Mouse (Mus musculus) lung, embryonic 15.5 days (tissue): ENCODE data around the gene Olfr66. TPM values are rescaled to one million over a fixed set of nuclear protein-coding genes. Genes with fewer than 3 reads are reported as not detected.
A peak's percentile ranks its signal among the peaks of the same experiment; 100 is the strongest.

ENCODE experiments used
- ATAC-seq: fragments of 200-750 bp; cut with Nextera tagmentation; 2 replicates; pipeline ENCODE4 v1.8.0; 2017; ENCODE audit warnings: moderate number of reproducible peaks, borderline replicate concordance; ENCODE audit not compliant: low FRiP score, low TSS enrichment; ENCODE audit errors: extremely low read depth
- H3K27ac ChIP-seq: fragments of 300-500 bp; sonication (generic); 2 replicates; pipeline ENCODE4 v1.5.1; 2015; ENCODE audit warnings: moderate library complexity, mild to moderate bottlenecking, inconsistent platforms
- H3K27me3 ChIP-seq: fragments of 300-500 bp; sonication (generic); 2 replicates; pipeline ENCODE4 v1.6.1; 2015; ENCODE audit warnings: inconsistent platforms
- H3K36me3 ChIP-seq: fragments of 300-500 bp; sonication (generic); 2 replicates; pipeline ENCODE4 v1.6.1; 2015; ENCODE audit warnings: inconsistent platforms
- H3K4me1 ChIP-seq: fragments of 300-500 bp; sonication (generic); 2 replicates; pipeline ENCODE4 v1.6.1; 2015; ENCODE audit warnings: inconsistent platforms
- H3K4me2 ChIP-seq: fragments of 300-500 bp; sonication (generic); 2 replicates; pipeline ENCODE4 v1.6.1; 2015; ENCODE audit warnings: inconsistent platforms, mild to moderate bottlenecking, moderate library complexity
- H3K4me3 ChIP-seq: fragments of 300-500 bp; sonication (generic); 2 replicates; pipeline ENCODE4 v1.5.1; 2015; ENCODE audit warnings: mild to moderate bottlenecking, inconsistent platforms
- H3K9ac ChIP-seq: fragments of 300-500 bp; sonication (generic); 2 replicates; pipeline ENCODE4 v1.6.1; 2015; ENCODE audit warnings: inconsistent platforms
- H3K9me3 ChIP-seq: fragments of 300-500 bp; sonication (generic); 2 replicates; pipeline ENCODE4 v1.6.1; 2016; ENCODE audit warnings: inconsistent platforms
- WGBS: fragments of 180-500 bp; shearing (Covaris S2); methylation state at CpG from one replicate; pipeline ENCODE4 v1.1.7; 2015; 5-methylcytosine and 5-hydroxymethylcytosine counted together
- polyA plus RNA-seq: library from polyadenylated mRNA; unstranded; fragments of >200 nt; fragmentation: Nextera tagmentation; extraction: Ambion mirVana; gene quantifications from 2 replicates; pipeline ENCODE4 v1.2.1, GENCODE M21; 2015

Gene Olfr66
- polyA plus RNA-seq, 1 experiment from 2014 or later, result not detected

DNA sequence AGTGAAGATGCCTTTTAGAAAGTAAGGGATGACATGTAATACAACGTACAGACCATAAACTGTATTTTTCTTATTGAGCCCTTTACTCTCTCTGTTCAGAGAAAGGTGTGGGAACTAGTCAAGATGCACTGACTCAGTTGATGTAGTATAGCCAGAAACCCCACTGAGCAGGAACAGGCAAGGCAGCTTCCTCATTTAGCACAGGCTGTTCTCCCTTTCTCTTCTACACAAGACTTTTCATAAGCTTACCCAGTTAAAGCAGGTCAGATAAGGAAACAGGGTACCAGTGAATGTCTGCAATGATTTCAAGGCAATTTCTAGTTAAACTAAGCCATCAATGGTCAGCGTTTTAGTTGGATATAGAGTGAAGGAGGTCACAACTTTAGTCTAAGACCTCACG, 24.5 kb downstream of the Olfr66 start:
- no peaks in the 10 kb centered on the region for H3K27me3 ChIP-seq
- 76% methylated on average over 3 of the region's 3 CpGs for WGBS

DNA sequence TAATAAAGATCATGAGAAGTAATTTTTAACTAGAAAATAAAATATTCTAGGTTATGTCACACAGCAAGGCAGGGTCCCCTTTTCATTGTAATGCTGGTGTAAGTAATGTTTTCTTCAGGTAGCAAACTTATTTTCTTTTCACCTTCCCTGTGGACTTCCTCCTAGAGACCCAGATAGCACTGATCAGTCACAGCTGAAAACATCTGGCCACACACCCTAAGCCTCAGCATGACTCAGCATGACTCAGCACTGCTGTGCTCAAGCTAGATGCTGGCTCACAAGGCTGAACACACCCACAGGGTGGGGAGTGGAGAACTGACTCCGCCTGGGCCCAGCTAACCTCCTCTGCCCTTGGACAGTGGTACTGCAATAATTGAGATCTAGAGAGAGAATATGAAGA, 25.2 kb downstream of the Olfr66 start:
- H3K36me3 ChIP-seq, result no peaks in the 10 kb centered on the region
- no peaks in the 10 kb centered on the region for H3K27me3 ChIP-seq
- ATAC-seq, result peak; percentile 81
- WGBS, result 53% methylated on average over 1 of the region's 1 CpGs
- H3K9me3 ChIP-seq, result no peaks in the 10 kb centered on the region
- no peak overlapping the region for H3K9ac ChIP-seq
- no peak overlapping the region for H3K4me3 ChIP-seq
- H3K27ac ChIP-seq, result no peak overlapping the region
- no peak overlapping the region for H3K4me2 ChIP-seq
- no peaks in the 10 kb centered on the region for H3K4me1 ChIP-seq

More for the DNA sequence above, 24.5 kb downstream of the Olfr66 start:
- H3K36me3 ChIP-seq, result no peaks in the 10 kb centered on the region
- H3K4me1 ChIP-seq, result no peaks in the 10 kb centered on the region
- H3K27ac ChIP-seq, result no peak overlapping the region
- no peak overlapping the region for H3K9ac ChIP-seq
- ATAC-seq, result no peak
- no peaks in the 10 kb centered on the region for H3K9me3 ChIP-seq
- no peak overlapping the region for H3K4me3 ChIP-seq
- no peak overlapping the region for H3K4me2 ChIP-seq

DNA sequence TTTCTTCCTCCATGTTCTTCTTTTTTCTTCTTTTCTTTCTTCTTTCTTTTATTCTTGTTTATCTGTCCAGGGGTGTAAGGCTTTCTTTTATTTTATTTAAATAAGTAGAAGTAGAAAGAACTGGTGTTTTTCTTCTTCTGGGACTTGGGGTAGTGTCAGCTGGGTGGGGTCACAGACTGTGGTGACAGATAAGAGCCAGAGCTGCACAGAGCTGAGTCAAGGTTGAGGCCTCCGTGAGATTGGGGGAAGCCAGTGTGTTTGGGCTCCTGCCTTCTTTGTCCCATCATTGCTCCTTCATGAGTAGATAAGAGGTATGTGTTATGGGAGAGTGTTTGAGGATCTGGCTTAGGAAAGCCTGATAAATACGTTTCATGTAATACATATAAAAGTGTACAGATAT, 27.0 kb downstream of the Olfr66 start:
- peak; percentile 70; the same call in 1 of the 2 replicates for ATAC-seq
- no peak overlapping the region for H3K9ac ChIP-seq
- H3K27me3 ChIP-seq, result no peaks in the 10 kb centered on the region
- H3K9me3 ChIP-seq, result no peaks in the 10 kb centered on the region
- H3K27ac ChIP-seq, result no peak overlapping the region
- H3K4me3 ChIP-seq, result no peak overlapping the region
- no peaks in the 10 kb centered on the region for H3K36me3 ChIP-seq
- 40% methylated on average over 2 of the region's 2 CpGs for WGBS
- H3K4me2 ChIP-seq, result no peak overlapping the region
- H3K4me1 ChIP-seq, result no peaks in the 10 kb centered on the region

DNA sequence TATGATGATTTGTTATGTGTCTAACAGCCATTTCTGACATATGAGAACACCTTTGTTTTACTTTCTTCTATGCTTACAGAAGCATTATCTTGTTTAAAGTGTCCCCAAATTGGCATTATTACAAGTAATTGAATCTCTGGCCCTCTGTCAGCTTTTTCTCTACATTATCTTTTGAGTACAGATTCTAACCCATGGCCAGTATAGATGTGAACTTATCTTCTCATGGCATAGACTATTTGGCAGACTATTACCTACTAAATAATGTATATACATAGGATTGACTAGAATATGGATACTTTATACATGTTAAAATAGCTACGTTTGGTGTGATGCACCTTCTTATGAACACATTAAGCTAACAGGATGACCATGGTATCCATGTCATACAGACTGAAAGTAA, 31.4 kb downstream of the Olfr66 start:
- H3K27me3 ChIP-seq, result no peaks in the 10 kb centered on the region
- WGBS, result 45% methylated on average over 1 of the region's 1 CpGs
- no peak for ATAC-seq
- no peaks in the 10 kb centered on the region for H3K4me1 ChIP-seq
- H3K36me3 ChIP-seq, result no peaks in the 10 kb centered on the region
- H3K9me3 ChIP-seq, result no peaks in the 10 kb centered on the region
- no peak overlapping the region for H3K4me2 ChIP-seq
- no peak overlapping the region for H3K27ac ChIP-seq
- no peak overlapping the region for H3K9ac ChIP-seq
- H3K4me3 ChIP-seq, result no peak overlapping the region

DNA sequence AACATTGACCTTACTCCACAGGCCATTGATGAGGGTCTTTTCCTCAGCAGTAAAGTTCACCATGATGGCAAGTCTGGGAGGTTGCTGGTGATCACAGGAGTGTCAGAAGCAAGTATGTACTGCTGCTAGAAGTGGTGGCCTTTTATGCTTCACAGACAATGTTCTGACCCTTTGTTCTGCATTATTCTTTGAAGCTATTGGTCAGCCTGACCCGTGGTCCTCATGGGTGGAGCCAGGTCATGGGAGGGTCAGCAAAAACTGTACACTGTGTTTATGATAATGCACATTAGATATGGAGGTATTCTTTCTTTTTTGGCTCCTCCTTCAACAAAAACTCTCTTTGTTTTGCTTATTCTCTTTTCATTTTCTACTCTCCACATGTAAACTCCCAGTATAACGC, 33.0 kb downstream of the Olfr66 start, which contains the start of gene Hbb-y:
Gene Hbb-y, minus strand, starts transcription at position 127 of the 400 bp plus-strand sequence.
- Histone ChIP-seq H3K36me3 (no peaks in the 10 kb centered on the region), H3K27me3 (no peaks in the 10 kb centered on the region), H3K27ac (no peak within 1 kb of the TSS), H3K4me3 (no peak within 1 kb of the TSS), H3K9me3 (no peaks in the 10 kb centered on the region), H3K4me1 (no peaks in the 10 kb centered on the region), H3K4me2 (no peak within 1 kb of the TSS), H3K9ac (no peak within 1 kb of the TSS)
- 61% methylated on average over 2 of the region's 2 CpGs for WGBS
- no peak for ATAC-seq

DNA sequence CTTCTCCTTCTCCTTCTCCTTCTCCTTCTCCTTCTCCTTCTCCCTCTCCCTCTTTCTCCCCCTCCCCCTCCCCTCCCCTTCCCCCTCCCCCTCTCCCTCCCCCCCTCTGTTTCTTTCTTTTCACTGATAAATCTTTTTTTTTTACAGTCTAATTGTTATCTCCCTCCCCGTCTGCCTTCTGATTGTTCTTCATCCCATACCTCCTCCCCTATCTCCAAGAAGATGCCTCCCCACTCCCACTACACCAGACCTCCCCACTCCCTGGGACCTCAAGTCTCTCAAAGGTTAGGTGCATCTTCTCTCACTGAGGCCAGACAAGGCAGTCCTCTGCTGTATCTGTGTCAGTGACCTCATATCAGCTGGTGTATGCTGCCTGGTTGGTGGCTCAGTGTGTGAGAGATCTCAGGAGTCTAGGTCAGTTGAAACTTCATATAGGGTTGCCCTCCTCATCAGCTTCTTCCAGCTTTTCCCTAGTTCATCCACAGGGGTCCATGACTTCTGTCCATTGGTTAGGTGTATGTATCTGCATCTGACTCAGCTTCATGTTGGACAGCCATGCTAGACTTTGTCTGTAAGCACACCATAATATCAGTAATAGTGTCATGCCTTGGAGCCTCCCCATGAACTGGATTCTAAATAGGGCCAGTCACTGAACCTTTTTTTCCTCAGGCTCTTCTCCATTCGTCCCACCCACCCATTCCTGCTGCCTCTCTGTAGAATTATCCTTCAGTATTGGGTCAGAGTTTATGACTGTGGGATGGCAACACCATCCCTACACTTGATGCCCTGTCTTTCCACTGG, 41.3 kb downstream of the Olfr66 start:
- H3K9me3 ChIP-seq, result no peaks in the 10 kb centered on the region
- H3K4me1 ChIP-seq, result no peaks in the 10 kb centered on the region
- no peak for ATAC-seq
- no peaks in the 10 kb centered on the region for H3K27me3 ChIP-seq
- no peak overlapping the region for H3K9ac ChIP-seq
- H3K4me3 ChIP-seq, result no peak overlapping the region
- H3K36me3 ChIP-seq, result no peaks in the 10 kb centered on the region
- no peak overlapping the region for H3K27ac ChIP-seq
- no peak overlapping the region for H3K4me2 ChIP-seq
- 42% methylated on average over 2 of the region's 2 CpGs for WGBS

DNA sequence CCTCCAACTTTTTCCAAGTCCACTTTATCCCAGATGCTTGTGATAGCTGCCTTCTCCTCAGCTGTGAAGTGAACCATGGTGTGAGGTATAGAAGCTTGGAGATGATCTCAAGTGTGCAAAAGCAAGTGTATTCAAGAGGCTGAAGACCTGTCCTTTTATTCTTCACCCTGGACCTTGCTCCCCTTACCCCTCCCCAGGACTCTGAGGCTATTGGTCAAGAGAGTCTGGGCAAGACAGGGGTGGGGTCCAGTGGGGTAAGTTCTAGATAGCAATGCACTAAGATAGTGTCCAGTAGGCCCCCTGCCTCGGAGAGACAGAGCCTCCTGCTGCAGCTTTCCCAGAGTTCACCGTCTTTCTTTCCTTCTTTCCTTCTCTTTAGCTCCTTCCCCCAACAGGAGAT, 43.0 kb downstream of the Olfr66 start, which contains the start of gene Hbb-bh1:
Gene Hbb-bh1, minus strand, starts transcription at position 131 of the 400 bp plus-strand sequence.
- Histone ChIP-seq H3K36me3 (no peaks in the 10 kb centered on the region), H3K9me3 (no peaks in the 10 kb centered on the region), H3K4me3 (no peak within 1 kb of the TSS), H3K4me1 (no peaks in the 10 kb centered on the region), H3K4me2 (no peak within 1 kb of the TSS), H3K27ac (no peak within 1 kb of the TSS), H3K9ac (no peak within 1 kb of the TSS), H3K27me3 (no peaks in the 10 kb centered on the region)
- WGBS, result 75% methylated on average over 2 of the region's 2 CpGs
- no peak for ATAC-seq

DNA sequence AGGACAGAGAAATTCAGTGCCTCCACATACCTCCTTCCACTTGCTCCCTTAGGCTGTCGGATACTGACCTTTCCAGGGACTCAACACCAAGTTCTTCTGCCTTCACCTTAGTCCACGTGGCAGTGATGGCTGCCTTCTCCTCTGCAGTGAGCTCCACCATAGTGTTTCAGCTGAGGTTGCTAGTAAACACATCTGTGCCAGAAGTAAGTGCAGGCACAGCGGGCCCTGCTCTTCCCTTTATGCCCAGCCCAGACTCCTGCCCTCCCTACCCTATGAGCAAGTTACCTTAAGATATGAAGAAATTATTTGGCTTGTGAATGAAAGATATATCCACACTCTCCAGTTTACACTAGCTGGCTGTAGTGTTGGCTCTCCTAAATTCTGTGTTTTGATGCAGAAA, 45.8 kb downstream of the Olfr66 start, which contains the start of gene Hbb-bh2:
Gene Hbb-bh2, minus strand, starts transcription at position 253 of the 400 bp plus-strand sequence.
- H3K4me1 ChIP-seq, result no peaks in the 10 kb centered on the region
- H3K27me3 ChIP-seq, result no peaks in the 10 kb centered on the region
- no peaks in the 10 kb centered on the region for H3K36me3 ChIP-seq
- WGBS, result 65% methylated on average over 3 of the region's 3 CpGs
- H3K9me3 ChIP-seq, result no peaks in the 10 kb centered on the region
- no peak within 1 kb of the TSS for H3K4me3 ChIP-seq
- ATAC-seq, result no peak
- no peak within 1 kb of the TSS for H3K9ac ChIP-seq
- H3K4me2 ChIP-seq, result no peak within 1 kb of the TSS
- no peak within 1 kb of the TSS for H3K27ac ChIP-seq

Other genes with a start within 250 kb of the Olfr66 start
- not detected in 2 replicates for gene Olfr622, start 243.6 kb downstream of the Olfr66 start, polyA plus RNA-seq
- not detected in 2 replicates for gene Olfr623, start 222.6 kb downstream of the Olfr66 start, polyA plus RNA-seq
- gene Olfr624, start 215.1 kb downstream of the Olfr66 start, polyA plus RNA-seq, result 0.04 TPM in 1 of 2 replicates, not detected in the other
- gene Olfr625-ps1, start 203.5 kb downstream of the Olfr66 start, polyA plus RNA-seq, result not detected in 2 replicates
- not detected in 2 replicates for gene Olfr243, start 171.6 kb downstream of the Olfr66 start, polyA plus RNA-seq
- not detected in 2 replicates for gene Olfr628, start 155.9 kb downstream of the Olfr66 start, polyA plus RNA-seq
- not detected in 2 replicates for gene Olfr629, start 141.3 kb downstream of the Olfr66 start, polyA plus RNA-seq
- not detected in 2 replicates for gene Olfr630, start 128.9 kb downstream of the Olfr66 start, polyA plus RNA-seq
- gene Olfr69, start 114.7 kb downstream of the Olfr66 start, polyA plus RNA-seq, result not detected in 2 replicates
- gene Olfr68, start 106.6 kb downstream of the Olfr66 start, polyA plus RNA-seq, result not detected in 2 replicates
- gene Olfr67, start 94.4 kb downstream of the Olfr66 start, polyA plus RNA-seq, result not detected in 2 replicates
- 4,716 and 5,311 TPM in 2 replicates for gene Hbb-bt, start 72.3 kb downstream of the Olfr66 start, polyA plus RNA-seq
- gene Hbb-bs, start 58.2 kb downstream of the Olfr66 start, polyA plus RNA-seq, result 14,530 and 15,290 TPM in 2 replicates
- gene Hbb-bh2, start 45.7 kb downstream of the Olfr66 start, polyA plus RNA-seq, result not detected in 2 replicates
- gene Hbb-bh1, start 43.1 kb downstream of the Olfr66 start, polyA plus RNA-seq, result 8.2 and 12.5 TPM in 2 replicates
- gene Hbb-y, start 33.0 kb downstream of the Olfr66 start, polyA plus RNA-seq, result 807 and 1,263 TPM in 2 replicates
- not detected in 2 replicates for gene Olfr64, start 8.2 kb upstream of the Olfr66 start, polyA plus RNA-seq
- gene Olfr65, start 17.2 kb upstream of the Olfr66 start, polyA plus RNA-seq, result not detected in 2 replicates
- not detected in 2 replicates for gene Olfr631, start 42.6 kb upstream of the Olfr66 start, polyA plus RNA-seq
- gene Olfr632, start 48.1 kb upstream of the Olfr66 start, polyA plus RNA-seq, result not detected in 2 replicates
- gene Olfr633, start 58.2 kb upstream of the Olfr66 start, polyA plus RNA-seq, result not detected in 2 replicates
- gene Olfr635, start 84.9 kb upstream of the Olfr66 start, polyA plus RNA-seq, result not detected in 2 replicates
- not detected in 2 replicates for gene Olfr638, start 112.5 kb upstream of the Olfr66 start, polyA plus RNA-seq
- gene Olfr639, start 131.1 kb upstream of the Olfr66 start, polyA plus RNA-seq, result not detected in 2 replicates
- gene Olfr640, start 139.3 kb upstream of the Olfr66 start, polyA plus RNA-seq, result not detected in 2 replicates
- not detected in 2 replicates for gene Olfr641, start 149.2 kb upstream of the Olfr66 start, polyA plus RNA-seq
- gene Olfr642, start 166.4 kb upstream of the Olfr66 start, polyA plus RNA-seq, result not detected in 2 replicates
- gene 4930516K23Rik, start 175.2 kb upstream of the Olfr66 start, polyA plus RNA-seq, result not detected in 2 replicates
- gene Olfr644, start 185.6 kb upstream of the Olfr66 start, polyA plus RNA-seq, result not detected in 2 replicates
- gene Olfr645, start 199.2 kb upstream of the Olfr66 start, polyA plus RNA-seq, result not detected in 2 replicates
- not detected in 2 replicates for gene Olfr646, start 218.6 kb upstream of the Olfr66 start, polyA plus RNA-seq
- gene Ubqln5, start 243.6 kb upstream of the Olfr66 start, polyA plus RNA-seq, result not detected in 2 replicates